ENCODE assay signal across 15 mouse cellular contexts in the genomic region with DNA sequence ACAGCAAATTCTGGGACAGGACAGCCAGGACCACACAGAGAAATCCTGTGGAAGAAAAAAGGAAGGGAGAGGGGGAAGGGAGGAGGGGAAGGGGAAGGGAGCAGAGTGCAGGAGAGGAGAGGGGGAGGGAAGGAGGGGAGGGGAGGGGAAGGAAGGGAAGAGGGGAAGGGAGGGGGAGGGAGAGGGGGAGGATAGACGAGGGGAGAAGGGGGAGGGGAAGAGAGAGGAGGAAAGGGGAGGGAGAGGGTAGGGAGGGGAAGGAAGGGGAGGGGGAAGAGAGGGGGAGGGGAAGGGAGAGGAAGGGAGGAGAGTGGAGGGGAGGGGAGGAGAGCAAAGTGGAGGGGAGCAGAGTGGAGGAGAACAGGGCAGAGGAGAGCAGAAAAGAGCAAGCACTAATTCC.
"Had no signal": no experiment of that assay in that cellular context is flagged by ENCODE, and none has a peak within 500 bp of the region (broad histone marks: within the 10 kb centered on the region; RNA-seq: fewer than 3 reads in every experiment).

No protein-coding gene starts in this region.

- DNase-seq: lung, adult 18-20 months; lung, embryonic 14.5 days; lung, postnatal 10 days; midbrain, embryonic 14.5 days; right cerebral cortex, postnatal 14 days; thymus, adult 2 months; thymus, postnatal 25 days; thymus, postnatal 4 days had no signal

- H3K27ac ChIP-seq: midbrain, embryonic 10.5 days; midbrain, embryonic 12.5 days; neural tube, embryonic 12.5 days; stomach, embryonic 15.5 days; stomach, postnatal 0 days had no signal

- H3K4me3 ChIP-seq: midbrain, embryonic 10.5 days; midbrain, embryonic 12.5 days; myocyte; neural tube, embryonic 12.5 days; stomach, embryonic 15.5 days had no signal

- ATAC-seq: midbrain, embryonic 16.5 days had no signal

- H3K4me1 ChIP-seq: midbrain, embryonic 10.5 days; stomach, embryonic 15.5 days had no signal
